Mouse (Mus musculus) stomach, postnatal 0 days (tissue): ENCODE data around the gene Bloc1s6.

Source experiments
- CTCF ChIP-seq: IDR thresholded peaks from 2 replicates; pipeline ENCODE4 v1.5.1; 2016; ENCODE audit warnings: antibody characterized with exemption, low read depth, mild to moderate bottlenecking, moderate library complexity
- EP300 ChIP-seq: optimal IDR thresholded peaks from 2 replicates; pipeline ENCODE3; 2016; ENCODE audit warnings: antibody characterized with exemption

DNA sequence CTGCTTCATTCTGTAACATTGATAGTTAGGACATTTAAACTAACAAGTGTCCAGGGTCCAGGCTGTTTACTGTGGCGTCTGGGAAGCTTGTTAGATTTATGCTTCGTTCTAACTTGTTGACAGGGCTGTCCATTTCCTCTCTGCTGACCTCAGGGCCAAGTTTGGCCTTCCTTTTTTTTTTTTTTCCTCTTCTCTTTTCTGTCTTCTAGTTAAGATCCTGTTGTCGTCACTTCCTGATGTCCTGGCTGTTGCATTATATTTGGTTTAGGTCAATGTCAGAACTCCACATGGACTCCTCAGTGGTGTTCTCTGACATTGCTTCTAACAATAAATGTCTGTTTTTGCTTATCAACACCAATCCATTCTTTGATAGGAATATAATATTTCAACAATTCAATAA lies 42.1 kb downstream of the Bloc1s6 start:
- TF ChIP-seq CTCF (no peak), EP300 (no peak)
